Mouse (Mus musculus) cortical plate, adult 2 months (tissue): ENCODE measurements around the gene Prrc2b. TPM values are rescaled to one million over a fixed set of nuclear protein-coding genes. Genes with fewer than 3 reads are reported as not detected.

ENCODE experiments used
- H3K27ac ChIP-seq: fragments of 200-500 bp; 2 replicates; pipeline ENCODE4 v1.5.1; 2012; ENCODE audit warnings: low read length, control low read depth, inconsistent platforms; ENCODE audit not compliant: insufficient read depth
- H3K4me1 ChIP-seq: fragments of 200-500 bp; 2 replicates; pipeline ENCODE4 v1.6.1; 2011; ENCODE audit warnings: low read length; ENCODE audit not compliant: control insufficient read depth, insufficient read depth
- H3K4me3 ChIP-seq: fragments of 200-500 bp; 2 replicates; pipeline ENCODE4 v1.5.1; 2011; ENCODE audit warnings: mild to moderate bottlenecking, low read length, control low read depth; ENCODE audit not compliant: insufficient read depth
- CTCF ChIP-seq: fragments of 200-500 bp; IDR thresholded peaks from 2 replicates; pipeline ENCODE4 v1.5.1; 2011; ENCODE audit warnings: mild to moderate bottlenecking, control low read depth, low read length; ENCODE audit not compliant: insufficient read depth; ENCODE audit errors: extremely low read depth
- POLR2A ChIP-seq: fragments of 200-500 bp; IDR thresholded peaks from 2 replicates; pipeline ENCODE4 v1.6.1; 2011; ENCODE audit warnings: mild to moderate bottlenecking, low read length, control low read depth; ENCODE audit not compliant: insufficient read depth; ENCODE audit errors: extremely low read depth
- polyA plus RNA-seq: library from polyadenylated mRNA; depleted of rRNA; stranded (reverse); fragments of >200 nt; gene quantifications from 2 replicates; pipeline ENCODE4 v1.2.3, GENCODE M21; 2012

Prrc2b gene
- polyA plus RNA-seq, 1 experiment = 97.6 TPM

- TF ChIP-seq CTCF (no peak), POLR2A (no peak)
- H3K4me1 ChIP-seq = no peaks in the 10 kb centered on the region; the same call in 1 of the 2 replicates
- H3K27ac ChIP-seq = no peak overlapping the region
- no peak overlapping the region for H3K4me3 ChIP-seq
Measured at GRCm38 (mm10) chr2:32119802-32120750, 30.8 kb upstream of the Prrc2b start.

- H3K4me3 ChIP-seq = no peak overlapping the region
- no peak overlapping the region for H3K27ac ChIP-seq
- TF ChIP-seq CTCF = no peak
- no peak for TF ChIP-seq POLR2A
- no peaks in the 10 kb centered on the region; the same call in 1 of the 2 replicates for H3K4me1 ChIP-seq
Measured at GRCm38 (mm10) chr2:32121150-32121549, 29.7 kb upstream of the Prrc2b start.

GRCm38 (mm10) chr2:32121785-32122184 is 29.1 kb upstream of the Prrc2b start:
- TF ChIP-seq CTCF (no peak), POLR2A (no peak)
- H3K27ac ChIP-seq = no peak overlapping the region
- no peak overlapping the region for H3K4me3 ChIP-seq
- H3K4me1 ChIP-seq = no peaks in the 10 kb centered on the region; the same call in 1 of the 2 replicates

- TF ChIP-seq CTCF = no peak
- no peak for TF ChIP-seq POLR2A
- no peak overlapping the region for H3K4me3 ChIP-seq
- peaks cover 2% of the 10 kb centered on the region; the same call in 1 of the 2 replicates for H3K4me1 ChIP-seq
- H3K27ac ChIP-seq = no peak overlapping the region
Measured at GRCm38 (mm10) chr2:32127653-32128535, 23.0 kb upstream of the Prrc2b start.

- no peak overlapping the region for H3K4me3 ChIP-seq
- H3K4me1 ChIP-seq = peaks cover 2% of the 10 kb centered on the region; the same call in 1 of the 2 replicates
- H3K27ac ChIP-seq = no peak overlapping the region
- no peak for TF ChIP-seq CTCF
- no peak for TF ChIP-seq POLR2A
Measured at GRCm38 (mm10) chr2:32128536-32128841, 22.4 kb upstream of the Prrc2b start.

GRCm38 (mm10) chr2:32129383-32130074 is 21.4 kb upstream of the Prrc2b start:
- Histone ChIP-seq H3K4me1 (peaks cover 2% of the 10 kb centered on the region; the same call in 1 of the 2 replicates), H3K4me3 (no peak overlapping the region), H3K27ac (no peak overlapping the region)
- TF ChIP-seq POLR2A = no peak
- no peak for TF ChIP-seq CTCF

- H3K4me1 ChIP-seq = peaks cover 2% of the 10 kb centered on the region; the same call in 1 of the 2 replicates
- no peak overlapping the region for H3K27ac ChIP-seq
- no peak overlapping the region for H3K4me3 ChIP-seq
- TF ChIP-seq POLR2A (no peak), CTCF (peak; percentile 92)
Measured at GRCm38 (mm10) chr2:32130435-32130834, 20.4 kb upstream of the Prrc2b start.

- H3K27ac ChIP-seq = no peak overlapping the region
- TF ChIP-seq CTCF (no peak), POLR2A (no peak)
Measured at GRCm38 (mm10) chr2:32131205-32131834, 19.6 kb upstream of the Prrc2b start.

More at GRCm38 (mm10) chr2:32131205-32131834, 19.6 kb upstream of the Prrc2b start:
- Histone ChIP-seq H3K4me3 (no peak overlapping the region), H3K4me1 (peaks cover 2% of the 10 kb centered on the region; the same call in 1 of the 2 replicates)
